Mouse (Mus musculus): ENCODE measurements at regions not wholly inside any gene's neighbourhood (a gene's known extent, or its start where the extent isn't known, plus 50 kb on each side); places are given as distances from the start of the nearest gene placed in this dataset.

DNA sequence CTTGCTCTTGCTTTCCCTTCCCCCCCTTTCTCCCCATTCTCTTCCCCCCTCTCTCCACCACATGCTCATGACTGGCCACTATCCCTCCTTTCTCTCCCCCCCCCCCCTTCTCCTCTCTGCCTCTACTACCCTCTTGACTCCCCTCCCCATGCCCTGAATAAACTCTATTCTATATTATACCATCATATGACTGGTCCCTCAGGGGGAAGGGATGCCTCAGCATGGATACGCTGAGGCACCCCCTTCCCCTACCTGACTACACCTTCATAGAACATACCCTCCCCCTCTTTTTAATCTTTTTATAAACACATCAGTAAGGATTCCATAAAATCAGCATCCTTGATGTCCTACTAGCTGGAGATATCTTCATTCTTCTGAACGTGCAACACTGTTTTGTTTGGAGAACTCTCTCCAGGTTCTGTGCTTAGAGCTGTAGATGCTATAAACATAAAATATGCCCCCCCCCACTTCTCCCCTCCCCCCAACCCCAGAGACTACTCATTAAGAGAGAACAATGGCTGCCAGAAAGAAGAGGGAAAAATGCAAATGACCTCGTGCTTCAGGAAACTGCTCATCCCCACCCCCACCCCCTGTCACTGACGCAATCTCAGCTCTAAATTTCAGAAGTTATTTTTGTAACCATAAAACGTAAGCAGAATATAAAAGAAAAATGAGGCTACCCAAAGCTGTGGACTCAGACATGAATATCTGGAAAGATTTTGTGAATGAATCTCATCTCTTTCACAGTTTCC is 102.3 kb downstream of the Pja2 start:
- Histone ChIP-seq H3K4me2 (replicated peaks; ENCODE audit: low read depth, low read length) (0 out of 2 replicates have a peak overlapping the region, but pooled peaks have one; percentile 2), H3K36me3 (ENCODE audit: insufficient read depth, low read length) (no peaks in the 10 kb centered on the region), H3K9ac (replicated peaks; ENCODE audit: low read depth) (no peak overlapping the region), H3K4me3 (ENCODE audit: low read depth, low read length) (no peak overlapping the region), H3K27ac (ENCODE audit: low read length) (no peak overlapping the region), H3K4me1 (ENCODE audit: insufficient read depth, low read depth, low read length) (no peaks in the 10 kb centered on the region), H3K9me3 (ENCODE audit: low read length) (no peaks in the 10 kb centered on the region), H3K27me3 (replicated peaks; ENCODE audit: insufficient read depth, low read length) (no peaks in the 10 kb centered on the region)
- no peak for TF ChIP-seq EP300 (IDR thresholded peaks at IDR 0.05)
- TF ChIP-seq CTCF (IDR thresholded peaks at IDR 0.05), result no peak
- 42% methylated on average over 5 of the region's 5 CpGs for WGBS
- no peak for ATAC-seq
- DNase-seq (ENCODE audit: low spot score), result peak; percentile 36

DNA sequence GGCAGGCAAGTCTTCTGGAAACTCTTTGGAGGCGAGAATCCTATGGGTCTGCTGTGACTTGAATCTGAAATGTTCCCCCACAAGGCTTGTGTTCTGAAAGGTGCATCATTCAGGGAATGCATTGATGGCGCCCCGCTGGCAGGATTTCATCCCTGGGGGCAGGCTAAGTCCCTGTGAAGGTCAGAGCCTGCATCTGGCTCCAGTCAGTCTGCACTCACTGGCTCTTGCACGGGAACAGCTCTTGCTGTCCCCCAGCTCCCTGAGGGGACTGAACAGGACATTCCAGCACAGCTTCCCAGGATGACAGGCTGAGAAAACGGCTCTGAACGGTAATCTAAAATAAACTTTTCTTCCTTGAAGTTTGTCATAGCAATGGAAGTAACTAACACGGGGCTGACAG is 117.1 kb downstream of the Pja2 start:
- Histone ChIP-seq H3K9ac (replicated peaks; ENCODE audit: low read depth) (no peak overlapping the region), H3K36me3 (ENCODE audit: insufficient read depth, low read length) (no peaks in the 10 kb centered on the region), H3K4me1 (ENCODE audit: insufficient read depth, low read depth, low read length) (no peaks in the 10 kb centered on the region), H3K27ac (ENCODE audit: low read length) (no peak overlapping the region), H3K4me3 (ENCODE audit: low read depth, low read length) (no peak overlapping the region), H3K27me3 (replicated peaks; ENCODE audit: insufficient read depth, low read length) (no peaks in the 10 kb centered on the region), H3K9me3 (ENCODE audit: low read length) (no peaks in the 10 kb centered on the region), H3K4me2 (replicated peaks; ENCODE audit: low read depth, low read length) (no peak overlapping the region)
- WGBS, result 28% methylated on average over 7 of the region's 7 CpGs
- ATAC-seq (peak; percentile 75), DNase-seq (ENCODE audit: low spot score) (peak; percentile 49)
- TF ChIP-seq EP300 (IDR thresholded peaks at IDR 0.05) (peak; percentile 78), CTCF (IDR thresholded peaks at IDR 0.05) (no peak)

DNA sequence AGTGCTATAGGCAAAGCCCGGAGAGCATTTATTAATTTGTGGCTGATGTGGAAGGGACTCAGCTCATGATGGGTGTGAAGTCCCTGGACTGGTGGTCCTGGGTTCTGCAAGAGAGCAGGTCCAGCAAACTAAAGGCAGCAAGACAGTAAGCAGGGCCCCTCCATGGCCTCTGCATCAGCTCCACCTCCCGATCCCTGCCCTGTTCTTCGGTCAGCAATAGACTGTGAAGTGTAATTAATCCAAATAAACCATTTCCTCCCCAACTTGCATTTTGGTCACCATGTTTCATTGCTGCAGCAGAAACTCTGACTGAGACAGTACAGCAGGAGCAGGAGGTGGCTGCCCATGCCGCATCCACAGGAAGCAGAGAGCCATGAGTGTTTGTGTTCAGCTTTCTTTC is 118.5 kb downstream of the Pja2 start:
- no peak overlapping the region for H3K9ac ChIP-seq (replicated peaks; ENCODE audit: low read depth)
- H3K4me3 ChIP-seq (ENCODE audit: low read depth, low read length), result no peak overlapping the region
- no peak for DNase-seq (ENCODE audit: low spot score)
- TF ChIP-seq CTCF (IDR thresholded peaks at IDR 0.05), result no peak
- no peak for TF ChIP-seq EP300 (IDR thresholded peaks at IDR 0.05)
- no peaks in the 10 kb centered on the region for H3K27me3 ChIP-seq (replicated peaks; ENCODE audit: insufficient read depth, low read length)
- no peak overlapping the region for H3K4me2 ChIP-seq (replicated peaks; ENCODE audit: low read depth, low read length)
- no peaks in the 10 kb centered on the region for H3K36me3 ChIP-seq (ENCODE audit: insufficient read depth, low read length)
- H3K9me3 ChIP-seq (ENCODE audit: low read length), result no peaks in the 10 kb centered on the region
- no peak overlapping the region for H3K27ac ChIP-seq (ENCODE audit: low read length)
- no peak for ATAC-seq
- no peaks in the 10 kb centered on the region for H3K4me1 ChIP-seq (ENCODE audit: insufficient read depth, low read depth, low read length)
- 61% methylated on average over 4 of the region's 4 CpGs for WGBS

DNA sequence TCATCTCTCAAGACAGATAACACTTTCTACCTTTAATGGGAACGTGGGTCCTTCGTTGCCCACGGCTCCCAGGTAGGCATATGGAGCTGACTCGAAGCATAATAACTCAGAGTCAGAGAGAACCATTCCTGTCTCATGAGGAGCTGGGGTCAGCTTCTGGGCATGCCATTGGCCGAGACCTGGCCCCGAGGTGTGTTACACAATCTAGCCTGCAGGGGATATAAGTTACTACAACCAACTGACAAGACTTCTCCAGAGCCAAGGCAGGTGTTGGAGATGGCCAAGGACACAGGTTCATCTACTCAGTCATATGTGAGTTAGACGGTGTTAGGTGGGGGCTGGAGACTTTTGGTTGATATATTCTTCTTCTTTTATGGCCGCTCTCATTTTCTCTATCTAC is 120.4 kb downstream of the Pja2 start:
- no peaks in the 10 kb centered on the region for H3K9me3 ChIP-seq (ENCODE audit: low read length)
- no peaks in the 10 kb centered on the region for H3K36me3 ChIP-seq (ENCODE audit: insufficient read depth, low read length)
- TF ChIP-seq EP300 (IDR thresholded peaks at IDR 0.05), result no peak
- TF ChIP-seq CTCF (IDR thresholded peaks at IDR 0.05), result no peak
- ATAC-seq (no peak), DNase-seq (ENCODE audit: low spot score) (no peak)
- no peak overlapping the region for H3K4me3 ChIP-seq (ENCODE audit: low read depth, low read length)
- no peak overlapping the region for H3K27ac ChIP-seq (ENCODE audit: low read length)
- 89% methylated on average over 8 of the region's 8 CpGs for WGBS
- H3K9ac ChIP-seq (replicated peaks; ENCODE audit: low read depth), result no peak overlapping the region
- no peaks in the 10 kb centered on the region for H3K27me3 ChIP-seq (replicated peaks; ENCODE audit: insufficient read depth, low read length)
- H3K4me1 ChIP-seq (ENCODE audit: insufficient read depth, low read depth, low read length), result no peaks in the 10 kb centered on the region
- no peak overlapping the region for H3K4me2 ChIP-seq (replicated peaks; ENCODE audit: low read depth, low read length)

DNA sequence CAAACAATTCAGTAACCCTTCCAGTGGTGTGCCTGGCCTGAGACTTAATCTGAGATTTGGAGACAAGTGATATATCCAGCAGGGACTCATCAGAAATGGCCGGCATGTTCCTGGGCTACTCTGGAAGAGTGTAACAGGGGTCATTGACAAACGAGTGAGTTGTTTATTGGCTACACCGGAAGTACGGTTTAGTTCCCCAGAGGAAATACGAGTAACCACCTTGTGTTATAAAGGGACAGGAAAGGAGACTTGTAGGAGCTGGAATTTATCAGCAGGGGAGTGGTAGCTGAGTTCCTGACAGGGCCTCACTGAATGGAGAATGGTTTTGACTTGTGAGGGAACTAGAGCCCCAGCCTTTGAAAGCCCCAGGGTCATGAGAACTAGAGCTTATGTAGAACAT is 121.3 kb downstream of the Pja2 start:
- 37% methylated on average over 5 of the region's 5 CpGs for WGBS
- no peak overlapping the region for H3K4me3 ChIP-seq (ENCODE audit: low read depth, low read length)
- no peak overlapping the region for H3K27ac ChIP-seq (ENCODE audit: low read length)
- H3K9ac ChIP-seq (replicated peaks; ENCODE audit: low read depth), result no peak overlapping the region
- no peaks in the 10 kb centered on the region for H3K4me1 ChIP-seq (ENCODE audit: insufficient read depth, low read depth, low read length)
- ATAC-seq (no peak), DNase-seq (ENCODE audit: low spot score) (no peak)
- no peak overlapping the region for H3K4me2 ChIP-seq (replicated peaks; ENCODE audit: low read depth, low read length)
- H3K36me3 ChIP-seq (ENCODE audit: insufficient read depth, low read length), result no peaks in the 10 kb centered on the region
- TF ChIP-seq EP300 (IDR thresholded peaks at IDR 0.05) (no peak), CTCF (IDR thresholded peaks at IDR 0.05) (no peak)
- H3K27me3 ChIP-seq (replicated peaks; ENCODE audit: insufficient read depth, low read length), result no peaks in the 10 kb centered on the region
- no peaks in the 10 kb centered on the region for H3K9me3 ChIP-seq (ENCODE audit: low read length)

DNA sequence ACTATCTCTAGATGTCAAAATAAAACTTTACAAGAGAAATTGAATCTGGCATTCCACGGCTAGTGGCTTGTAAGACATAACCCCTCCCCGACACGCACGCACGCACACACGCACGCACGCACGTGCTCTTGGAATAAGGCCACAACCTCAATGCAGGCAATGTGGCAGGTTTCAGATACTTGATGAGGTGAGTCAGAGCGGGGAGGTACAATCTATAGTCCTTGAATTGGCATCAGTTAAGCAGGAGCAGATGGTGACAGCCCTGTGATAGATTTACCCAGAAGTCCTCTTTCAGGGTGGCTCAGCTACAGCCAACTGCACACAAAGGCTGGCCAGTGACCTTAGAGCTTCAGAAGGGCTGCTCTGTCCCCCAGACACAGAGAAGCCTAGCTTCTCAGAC is 122.1 kb downstream of the Pja2 start:
- ATAC-seq (no peak), DNase-seq (ENCODE audit: low spot score) (no peak)
- H3K4me3 ChIP-seq (ENCODE audit: low read depth, low read length), result no peak overlapping the region
- H3K9me3 ChIP-seq (ENCODE audit: low read length), result no peaks in the 10 kb centered on the region
- H3K27me3 ChIP-seq (replicated peaks; ENCODE audit: insufficient read depth, low read length), result no peaks in the 10 kb centered on the region
- H3K4me2 ChIP-seq (replicated peaks; ENCODE audit: low read depth, low read length), result no peak overlapping the region
- no peak overlapping the region for H3K27ac ChIP-seq (ENCODE audit: low read length)
- H3K4me1 ChIP-seq (ENCODE audit: insufficient read depth, low read depth, low read length), result no peaks in the 10 kb centered on the region
- H3K9ac ChIP-seq (replicated peaks; ENCODE audit: low read depth), result no peak overlapping the region
- WGBS, result 85% methylated on average over 10 of the region's 10 CpGs
- TF ChIP-seq CTCF (IDR thresholded peaks at IDR 0.05) (no peak), EP300 (IDR thresholded peaks at IDR 0.05) (no peak)
- no peaks in the 10 kb centered on the region for H3K36me3 ChIP-seq (ENCODE audit: insufficient read depth, low read length)
